In genomic region chr3:79371506-79372195, GRCm38 (mm10) we compare ENCODE assay signal across 19 mouse cellular contexts. TPM values are rescaled to one million over a fixed set of nuclear protein-coding genes. Genes with fewer than 3 reads are reported as not detected.
"Had no signal": no experiment of that assay in that cellular context is flagged by ENCODE, and none has a peak within 500 bp of the region (broad histone marks: within the 10 kb centered on the region; RNA-seq: fewer than 3 reads in every experiment).

No protein-coding gene starts in this region.

- H3K27ac ChIP-seq: kidney, embryonic 15.5 days; limb, embryonic 13.5 days; liver, embryonic 14.5 days; macrophage; midbrain, embryonic 12.5 days; stomach, embryonic 15.5 days had no signal

- H3K4me1 ChIP-seq: limb, embryonic 13.5 days; megakaryocyte, embryonic 14.5 days; midbrain, embryonic 12.5 days; stomach, embryonic 15.5 days had no signal

- ATAC-seq: intestine, embryonic 16.5 days had no signal

- H3K36me3 ChIP-seq: kidney, embryonic 15.5 days; limb, embryonic 13.5 days; midbrain, embryonic 12.5 days; stomach, embryonic 15.5 days had no signal

- H3K9ac ChIP-seq: kidney, embryonic 15.5 days; limb, embryonic 13.5 days; liver, embryonic 14.5 days; midbrain, embryonic 12.5 days; stomach, embryonic 15.5 days had no signal

- H3K9me3 ChIP-seq: kidney, embryonic 15.5 days; limb, embryonic 13.5 days; megakaryocyte, embryonic 14.5 days; midbrain, embryonic 12.5 days; stomach, embryonic 15.5 days had no signal

- DNase-seq: kidney, adult 2 months; kidney, postnatal 14 days; left cerebral cortex, postnatal 4 days; right cerebral cortex, postnatal 4 days; thymus, adult 2 months; thymus, postnatal 25 days had no signal

- H3K4me2 ChIP-seq: kidney, embryonic 15.5 days; limb, embryonic 13.5 days; midbrain, embryonic 12.5 days; stomach, embryonic 15.5 days had no signal

- H3K4me3 ChIP-seq: kidney, embryonic 15.5 days; limb, embryonic 13.5 days; megakaryocyte, embryonic 14.5 days; midbrain, embryonic 12.5 days; stomach, embryonic 15.5 days had no signal

- H3K27me3 ChIP-seq: kidney, embryonic 15.5 days; limb, embryonic 13.5 days; midbrain, embryonic 12.5 days; stomach, embryonic 15.5 days had no signal

RNA-seq across cellular contexts. Expression of gene Gm17359, which starts 35.2 kb away (rescaled TPM):
- polyA plus RNA-seq: intestine, embryonic 16.5 days; kidney, embryonic 15.5 days; large intestine, adult 2 months; liver, embryonic 14.5 days; macrophage; midbrain, embryonic 12.5 days; midbrain, postnatal 0 days; neural tube, embryonic 14.5 days; spleen, adult 2 months; stomach, embryonic 15.5 days; urinary bladder, adult 2 months had no signal
